Comparison of ENCODE assay signal across 14 mouse cellular contexts in the genomic region with DNA sequence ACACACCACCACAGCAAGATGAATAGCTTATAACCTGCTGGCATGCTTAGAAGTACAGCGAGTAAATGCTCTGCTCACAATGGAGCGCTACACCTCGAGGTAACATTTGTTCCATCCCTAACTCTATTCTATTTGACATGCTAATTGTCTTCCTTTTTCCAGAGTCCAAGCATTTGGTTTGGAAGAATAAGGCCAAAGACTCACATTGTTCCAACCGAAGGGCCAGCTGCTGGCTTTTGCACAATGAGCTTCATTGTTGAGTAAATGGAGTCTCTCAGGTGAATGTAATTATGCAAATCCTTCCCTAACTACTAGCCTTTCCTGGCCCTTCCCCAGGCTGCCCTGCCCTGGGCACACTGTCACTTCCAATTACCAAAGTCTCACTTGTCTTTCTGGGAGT. TPM values are rescaled to one million over a fixed set of nuclear protein-coding genes. Genes with fewer than 3 reads are reported as not detected.
DNase-seq lines count a peak whose midpoint lies in the region; ATAC-seq and TF ChIP-seq lines count a peak whose summit lies in the region.
"Had no signal": no experiment of that assay in that cellular context is flagged by ENCODE, and none has a peak within 500 bp of the region (broad histone marks: within the 10 kb centered on the region; RNA-seq: fewer than 3 reads in every experiment).

No protein-coding gene starts in this region.

- H3K4me2 ChIP-seq in embryonic facial prominence, embryonic 11.5 days (ENCODE audit: low read depth, low read length): no peak overlapping the region
- H3K4me2 ChIP-seq: heart, embryonic 15.5 days; liver, embryonic 13.5 days had no signal

- TF ChIP-seq CTCF in E14TG2a.4 (conservative IDR thresholded peaks at IDR 0.05; ENCODE audit: low read length): no peak

- WGBS in embryonic facial prominence, embryonic 11.5 days: 10% methylated on average over 4 of the region's 4 CpGs

- ATAC-seq in embryonic facial prominence, embryonic 11.5 days (replicated peaks; ENCODE audit: insufficient number of reproducible peaks, low FRiP score, low TSS enrichment, low read depth): 0 out of 2 replicates have a peak, but pooled peaks have one; percentile 39

- no peak overlapping the region for H3K9ac ChIP-seq in embryonic facial prominence, embryonic 11.5 days (replicated peaks; ENCODE audit: low read length)
- H3K9ac ChIP-seq: heart, embryonic 15.5 days; liver, embryonic 13.5 days had no signal

- H3K27ac ChIP-seq in embryonic facial prominence, embryonic 11.5 days (replicated peaks; ENCODE audit: low read depth, low read length): no peak overlapping the region
- H3K27ac ChIP-seq: heart, embryonic 15.5 days; liver, embryonic 13.5 days had no signal

- H3K4me1 ChIP-seq in E14TG2a.4 (replicated peaks; ENCODE audit: low read depth, low read length): peaks cover 77% of the 10 kb centered on the region
- no peaks in the 10 kb centered on the region for H3K4me1 ChIP-seq in embryonic facial prominence, embryonic 11.5 days (ENCODE audit: control insufficient read depth, insufficient read depth, low read length)
- H3K4me1 ChIP-seq: heart, embryonic 15.5 days; liver, embryonic 13.5 days had no signal

- peaks cover 3% of the 10 kb centered on the region; the same call in 1 of the 2 replicates for H3K36me3 ChIP-seq in E14TG2a.4 (ENCODE audit: insufficient read depth, low read length)
- H3K36me3 ChIP-seq in embryonic facial prominence, embryonic 11.5 days (replicated peaks; ENCODE audit: control insufficient read depth, insufficient read depth, low read depth, low read length): no peaks in the 10 kb centered on the region
- H3K36me3 ChIP-seq: heart, embryonic 15.5 days; liver, embryonic 13.5 days had no signal

- DNase-seq in ES-CJ7 (ENCODE audit: low read depth, low spot score): peak; percentile 96
- DNase-seq in embryonic facial prominence, embryonic 11.5 days (ENCODE audit: low spot score): peak; percentile 27
- DNase-seq in mesoderm, embryonic 11.5 days (ENCODE audit: low read depth, low spot score): peak; percentile 39
- DNase-seq in urinary bladder, postnatal 4 days (ENCODE audit: low spot score in 2 of 2): no peak
- no peak for DNase-seq in lung, postnatal 10 days
- no peak for DNase-seq in urinary bladder, adult 18-20 months (ENCODE audit: low spot score in 2 of 2)
- DNase-seq: cerebellum, postnatal 25 days; gastrocnemius, postnatal 36 days; kidney, adult 2 months; liver, embryonic 13.5 days; lung, postnatal 4 days; thymus, postnatal 36 days had no signal

- peaks cover 4% of the 10 kb centered on the region for H3K9me3 ChIP-seq in E14TG2a.4 (ENCODE audit: low read length)
- no peaks in the 10 kb centered on the region for H3K9me3 ChIP-seq in embryonic facial prominence, embryonic 11.5 days (replicated peaks; ENCODE audit: control insufficient read depth, low read length)
- H3K9me3 ChIP-seq: heart, embryonic 15.5 days; liver, embryonic 13.5 days had no signal

- H3K4me3 ChIP-seq in E14TG2a.4 (replicated peaks; ENCODE audit: low read length): peak overlapping the region; percentile 32
- no peak overlapping the region for H3K4me3 ChIP-seq in embryonic facial prominence, embryonic 11.5 days (ENCODE audit: low read depth, low read length)
- H3K4me3 ChIP-seq: heart, embryonic 15.5 days; liver, embryonic 13.5 days had no signal

- peaks cover 4% of the 10 kb centered on the region; the same call in 1 of the 2 replicates for H3K27me3 ChIP-seq in E14TG2a.4 (ENCODE audit: insufficient read depth, low read length)
- no peaks in the 10 kb centered on the region for H3K27me3 ChIP-seq in embryonic facial prominence, embryonic 11.5 days (ENCODE audit: control insufficient read depth, insufficient read depth, low read length)
- H3K27me3 ChIP-seq: heart, embryonic 15.5 days; liver, embryonic 13.5 days had no signal

RNA-seq across cellular contexts. Expression of a gene that starts 58.8 kb away (rescaled TPM):
- polyA plus RNA-seq in embryonic facial prominence, embryonic 11.5 days (2014; fragmentation: Nextera tagmentation; extraction: Ambion mirVana): 7.1 and 8.8 TPM in 2 replicates

Comparison
In these comparisons a context has a peak if more than half of its experiments do, and no peak if none do; other contexts are left out.
1. DNase-seq: peak in ES-CJ7 (single experiment), embryonic facial prominence, embryonic 11.5 days (single experiment) and mesoderm, embryonic 11.5 days (single experiment); none in urinary bladder, postnatal 4 days (0 of 2), lung, postnatal 10 days (single experiment) and urinary bladder, adult 18-20 months (0 of 2).